Mouse (Mus musculus) telencephalon, adult 2 months (tissue): Measurements from ENCODE around the gene Plbd2.

Experiments
- DNase-seq: peaks from one replicate; pipeline ENCODE4 v3.0.0-alpha.2; 2011; ENCODE audit warnings: low read depth, low spot score

Gene Plbd2

GRCm38 (mm10) chr5:120437539-120437938 is 65.9 kb downstream of the Plbd2 start:
- no peak for DNase-seq

- DNase-seq, result no peak
Measured at GRCm38 (mm10) chr5:120436885-120437495, 66.4 kb downstream of the Plbd2 start.

- DNase-seq, result no peak
Measured at GRCm38 (mm10) chr5:120435731-120436501, 67.5 kb downstream of the Plbd2 start.

GRCm38 (mm10) chr5:120435006-120435681 is 68.3 kb downstream of the Plbd2 start:
- DNase-seq, result no peak

GRCm38 (mm10) chr5:120434231-120434735 is 69.1 kb downstream of the Plbd2 start:
- DNase-seq, result no peak
